Mouse (Mus musculus) lung, postnatal 0 days (tissue): ENCODE data around the gene Chrnb1.

ENCODE experiments used
- CTCF ChIP-seq: IDR thresholded peaks from 2 replicates; pipeline ENCODE4 v1.5.1; 2016; ENCODE audit warnings: antibody characterized with exemption, mild to moderate bottlenecking
- EP300 ChIP-seq: IDR thresholded peaks from 2 replicates; pipeline ENCODE4 v1.6.1; 2016; ENCODE audit warnings: antibody characterized with exemption, mild to moderate bottlenecking, control low read depth

GRCm38 (mm10) chr11:69789431-69789830 is 6.3 kb downstream of the Chrnb1 start:
- TF ChIP-seq CTCF (no peak), EP300 (no peak)
